Mouse (Mus musculus): Measurements from ENCODE around the gene Izumo1.

Gene Izumo1

GRCm38 (mm10) chr7:45618316-45618715 lies 3.3 kb upstream of the Izumo1 start:
- DNase-seq (ENCODE audit: low spot score in 2 of 2): no peak

DNA sequence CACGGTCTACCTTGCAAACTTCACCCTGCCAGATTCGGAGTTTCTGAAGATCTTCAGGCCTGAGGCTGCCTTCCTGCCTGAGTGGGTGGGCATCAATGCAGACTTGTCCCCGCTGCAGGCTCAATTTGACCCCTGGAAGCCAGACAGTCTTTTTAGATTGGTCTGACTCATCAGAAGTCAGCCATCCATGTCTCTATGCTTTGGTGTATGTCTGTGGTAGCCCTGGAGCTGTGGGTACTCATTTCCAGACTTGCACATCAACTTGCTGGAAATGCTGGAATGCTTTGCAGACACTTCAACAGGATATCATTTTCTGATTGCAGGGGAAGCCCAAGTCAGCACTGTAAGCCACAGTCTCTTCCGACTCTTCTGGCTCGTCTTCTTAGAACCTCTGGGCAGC lies 2.0 kb upstream of the Izumo1 start:
- no peak for DNase-seq (ENCODE audit: low spot score in 2 of 2)

DNA sequence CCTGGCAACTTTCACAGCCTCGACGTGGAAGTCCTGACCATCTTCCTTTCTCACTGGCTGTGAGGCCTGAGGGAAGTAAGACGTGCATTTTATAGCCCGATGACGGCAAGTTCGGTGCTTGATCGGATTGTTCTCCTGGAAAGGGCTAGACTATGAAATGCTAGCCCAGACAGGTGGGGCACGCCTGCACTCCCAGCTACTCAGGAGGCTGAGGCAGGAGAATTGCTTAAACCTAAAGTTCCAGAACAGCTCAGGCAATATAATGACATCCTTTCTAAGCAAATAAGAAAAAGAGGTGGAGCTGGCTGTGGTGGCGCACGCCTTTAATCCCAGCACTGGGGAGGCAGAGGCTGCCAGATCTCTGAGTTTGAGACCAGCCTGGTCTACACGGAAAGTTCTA lies 1.9 kb downstream of the Izumo1 start:
- DNase-seq (ENCODE audit: low spot score in 2 of 2): no peak

- no peak for DNase-seq (ENCODE audit: low spot score in 2 of 2)
Observed at GRCm38 (mm10) chr7:45624718-45625117, 3.1 kb downstream of the Izumo1 start.

GRCm38 (mm10) chr7:45625481-45625880 lies 3.9 kb downstream of the Izumo1 start:
- no peak for DNase-seq (ENCODE audit: low spot score in 2 of 2)

- no peak for DNase-seq (ENCODE audit: low spot score in 2 of 2)
Observed at GRCm38 (mm10) chr7:45626571-45627076, 5.0 kb downstream of the Izumo1 start.

- DNase-seq (ENCODE audit: low spot score in 2 of 2): no peak
Observed at GRCm38 (mm10) chr7:45627261-45627660, 5.7 kb downstream of the Izumo1 start, which contains the start of gene Rasip1. Gene Rasip1 (plus strand): TSS chr7:45627488.

GRCm38 (mm10) chr7:45628364-45629294 lies 7.0 kb downstream of the Izumo1 start:
- DNase-seq (ENCODE audit: low spot score in 2 of 2): peak; percentile 78 to 91

DNA sequence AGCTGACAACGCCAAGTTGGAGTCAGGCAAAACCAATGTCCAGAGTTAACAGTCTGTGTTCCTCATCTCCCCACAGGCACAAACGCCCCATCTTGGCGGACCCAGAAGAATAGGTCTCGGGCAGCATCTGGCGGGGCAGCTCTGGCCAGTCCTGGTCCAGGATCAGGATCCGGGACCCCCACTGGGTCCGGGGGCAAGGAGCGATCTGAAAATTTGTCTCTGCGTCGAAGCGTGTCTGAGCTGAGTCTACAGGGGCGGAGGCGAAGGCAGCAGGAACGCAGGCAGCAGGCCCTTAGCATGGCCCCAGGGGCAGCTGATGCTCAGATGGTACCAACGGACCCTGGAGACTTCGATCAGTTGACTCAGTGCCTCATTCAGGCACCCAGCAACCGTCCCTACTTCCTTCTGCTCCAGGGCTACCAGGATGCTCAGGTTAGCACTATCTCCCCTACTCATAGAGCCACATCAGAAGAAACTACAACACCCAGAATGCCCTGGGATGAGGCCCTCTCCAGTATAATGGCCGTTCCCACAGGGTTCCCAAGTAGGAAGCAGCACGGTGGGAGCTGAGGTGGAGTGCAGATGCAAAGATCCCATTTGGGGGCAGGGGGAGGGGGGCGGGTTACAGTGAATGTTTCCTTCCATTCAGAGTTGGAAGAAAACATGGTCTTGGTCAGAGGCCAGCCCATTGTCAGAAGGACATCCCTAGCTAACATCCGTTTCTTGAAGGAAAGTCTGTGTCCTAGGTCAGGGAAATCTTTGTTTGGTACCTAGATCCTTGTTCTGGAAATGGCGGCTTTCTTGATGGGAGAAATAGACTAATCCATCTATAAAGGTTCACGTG lies 8.7 kb downstream of the Izumo1 start:
- DNase-seq (ENCODE audit: low spot score in 2 of 2): no peak

- DNase-seq (ENCODE audit: low spot score in 2 of 2): no peak
Observed at GRCm38 (mm10) chr7:45632499-45632898, 10.9 kb downstream of the Izumo1 start.

- DNase-seq (ENCODE audit: low spot score in 2 of 2): no peak
Observed at GRCm38 (mm10) chr7:45634946-45635681, 13.5 kb downstream of the Izumo1 start.

DNA sequence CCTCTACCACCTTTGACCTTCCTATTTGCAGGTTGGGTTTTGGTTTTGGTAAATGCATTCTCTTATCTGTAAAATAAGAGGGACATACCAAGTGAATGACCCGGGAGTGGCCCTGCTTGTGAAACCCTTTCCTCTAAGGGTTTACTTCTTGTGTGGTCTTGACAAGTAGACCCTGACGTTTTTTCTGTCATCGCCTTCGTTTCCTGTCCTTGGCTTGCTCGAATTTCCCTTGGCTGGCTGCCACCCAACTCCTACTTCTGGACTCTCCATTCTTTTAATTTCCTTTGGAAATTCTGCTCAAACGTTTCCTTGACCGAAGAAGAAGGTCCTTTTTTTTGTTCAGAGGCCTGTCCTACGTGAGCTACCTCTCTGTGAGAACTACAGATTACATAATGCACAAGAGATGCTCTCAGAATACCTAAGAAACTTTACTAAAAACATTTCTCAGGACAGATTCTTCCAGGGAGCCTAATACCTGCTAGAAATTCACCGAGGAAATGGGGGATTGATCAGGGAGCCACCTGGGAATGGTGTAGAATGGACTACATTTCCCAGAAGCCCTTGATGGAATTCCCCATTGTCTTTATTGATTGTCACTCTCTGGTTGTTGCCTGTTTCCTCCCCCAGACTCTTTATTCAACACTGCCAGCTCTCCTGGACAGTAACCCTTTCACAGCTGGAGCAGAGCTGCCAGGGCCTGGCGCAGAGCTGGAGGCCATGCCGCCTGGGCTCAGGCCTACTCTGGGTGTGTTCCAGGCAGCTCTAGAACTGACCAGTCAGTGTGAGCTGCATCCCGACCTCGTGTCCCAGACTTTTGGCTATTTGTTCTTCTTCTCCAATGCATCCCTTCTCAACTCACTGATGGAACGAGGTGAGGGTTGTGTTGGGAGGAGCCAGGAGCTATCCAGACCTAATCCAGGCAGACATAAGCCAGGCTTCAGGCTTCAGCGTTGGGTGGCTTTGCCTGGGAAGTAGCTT lies 14.4 kb downstream of the Izumo1 start:
- no peak for DNase-seq (ENCODE audit: low spot score in 2 of 2)

- no peak for DNase-seq (ENCODE audit: low spot score in 2 of 2)
Observed at GRCm38 (mm10) chr7:45637710-45638109, 16.1 kb downstream of the Izumo1 start.

- DNase-seq (ENCODE audit: low spot score in 2 of 2): peak in 1 of 2 experiments; percentile 46
Observed at GRCm38 (mm10) chr7:45638623-45639401, 17.2 kb downstream of the Izumo1 start.

- no peak for DNase-seq (ENCODE audit: low spot score in 2 of 2)
Observed at GRCm38 (mm10) chr7:45639561-45640027, 18.0 kb downstream of the Izumo1 start, which contains the start of gene Mamstr. Gene Mamstr (plus strand): TSS chr7:45639977.

- no peak for DNase-seq (ENCODE audit: low spot score in 2 of 2)
Observed at GRCm38 (mm10) chr7:45640191-45640957, 18.8 kb downstream of the Izumo1 start.

GRCm38 (mm10) chr7:45641391-45642040 lies 19.9 kb downstream of the Izumo1 start:
- no peak for DNase-seq (ENCODE audit: low spot score in 2 of 2)

GRCm38 (mm10) chr7:45642083-45642482 lies 20.5 kb downstream of the Izumo1 start:
- no peak for DNase-seq (ENCODE audit: low spot score in 2 of 2)
